Mouse (Mus musculus): ENCODE measurements around the gene Col1a2. TPM values are rescaled to one million over a fixed set of nuclear protein-coding genes. Genes with fewer than 3 reads are reported as not detected.

The Col1a2 gene
- polyA plus RNA-seq, 1 experiment from 2014 or later = 72.3 TPM

- Histone ChIP-seq H3K27ac (no peak overlapping the region), H3K4me1 (replicated peaks) (0 out of 2 replicates have a peak, but pooled peaks cover 10% of the 10 kb centered on the region), H3K27me3 (no peaks in the 10 kb centered on the region), H3K9ac (replicated peaks) (no peak overlapping the region), H3K9me3 (no peaks in the 10 kb centered on the region), H3K4me2 (replicated peaks) (no peak overlapping the region), H3K36me3 (no peaks in the 10 kb centered on the region), H3K4me3 (replicated peaks) (no peak overlapping the region)
- ATAC-seq = no peak
- 22% methylated on average over 11 of the region's 11 CpGs for WGBS
These were observed 56.5 kb downstream of the Col1a2 start for GRCm38 (mm10) chr6:4561156-4561555.

- 0 out of 2 replicates have a peak, but pooled peaks cover 10% of the 10 kb centered on the region for H3K4me1 ChIP-seq (replicated peaks)
- no peaks in the 10 kb centered on the region for H3K27me3 ChIP-seq
- no peaks in the 10 kb centered on the region for H3K9me3 ChIP-seq
- H3K36me3 ChIP-seq = no peaks in the 10 kb centered on the region
- no peak overlapping the region for H3K4me2 ChIP-seq (replicated peaks)
- no peak for ATAC-seq
- no peak overlapping the region for H3K4me3 ChIP-seq (replicated peaks)
- H3K27ac ChIP-seq = no peak overlapping the region
- no peak overlapping the region for H3K9ac ChIP-seq (replicated peaks)
These were observed 57.0 kb downstream of the Col1a2 start for GRCm38 (mm10) chr6:4561621-4562020.

GRCm38 (mm10) chr6:4562401-4562800 lies 57.8 kb downstream of the Col1a2 start:
- WGBS = 68% methylated on average over 1 of the region's 1 CpGs

GRCm38 (mm10) chr6:4563477-4563876 lies 58.9 kb downstream of the Col1a2 start:
- Histone ChIP-seq H3K36me3 (no peaks in the 10 kb centered on the region), H3K9me3 (no peaks in the 10 kb centered on the region), H3K4me1 (replicated peaks) (0 out of 2 replicates have a peak, but pooled peaks cover 5% of the 10 kb centered on the region), H3K27ac (no peak overlapping the region), H3K4me3 (replicated peaks) (no peak overlapping the region), H3K9ac (replicated peaks) (no peak overlapping the region), H3K4me2 (replicated peaks) (no peak overlapping the region), H3K27me3 (no peaks in the 10 kb centered on the region)
- 85% methylated on average over 5 of the region's 5 CpGs for WGBS
- no peak for ATAC-seq

More at GRCm38 (mm10) chr6:4562401-4562800, 57.8 kb downstream of the Col1a2 start:
- Histone ChIP-seq H3K4me3 (replicated peaks) (no peak overlapping the region), H3K9ac (replicated peaks) (no peak overlapping the region), H3K27ac (no peak overlapping the region), H3K4me2 (replicated peaks) (no peak overlapping the region), H3K4me1 (replicated peaks) (0 out of 2 replicates have a peak, but pooled peaks cover 10% of the 10 kb centered on the region), H3K36me3 (no peaks in the 10 kb centered on the region), H3K9me3 (no peaks in the 10 kb centered on the region), H3K27me3 (no peaks in the 10 kb centered on the region)
- ATAC-seq = no peak

- Histone ChIP-seq H3K9me3 (no peaks in the 10 kb centered on the region), H3K27ac (no peak overlapping the region), H3K36me3 (no peaks in the 10 kb centered on the region), H3K4me2 (replicated peaks) (no peak overlapping the region), H3K9ac (replicated peaks) (no peak overlapping the region), H3K4me1 (replicated peaks) (no peaks in the 10 kb centered on the region), H3K4me3 (replicated peaks) (no peak overlapping the region), H3K27me3 (no peaks in the 10 kb centered on the region)
- WGBS = 83% methylated on average over 4 of the region's 4 CpGs
- no peak for ATAC-seq
These were observed 65.8 kb downstream of the Col1a2 start for GRCm38 (mm10) chr6:4570412-4570811.

GRCm38 (mm10) chr6:4577756-4578155 lies 73.1 kb downstream of the Col1a2 start:
- H3K27me3 ChIP-seq = no peaks in the 10 kb centered on the region
- H3K4me1 ChIP-seq (replicated peaks) = no peaks in the 10 kb centered on the region
- 81% methylated on average over 5 of the region's 5 CpGs for WGBS
- H3K9ac ChIP-seq (replicated peaks) = no peak overlapping the region
- no peak overlapping the region for H3K4me3 ChIP-seq (replicated peaks)
- H3K4me2 ChIP-seq (replicated peaks) = no peak overlapping the region
- no peak for ATAC-seq
- no peaks in the 10 kb centered on the region for H3K9me3 ChIP-seq
- H3K36me3 ChIP-seq = no peaks in the 10 kb centered on the region
- no peak overlapping the region for H3K27ac ChIP-seq

- 84% methylated on average over 6 of the region's 6 CpGs for WGBS
- H3K4me1 ChIP-seq (replicated peaks) = no peaks in the 10 kb centered on the region
- no peaks in the 10 kb centered on the region for H3K9me3 ChIP-seq
These were observed 73.7 kb downstream of the Col1a2 start for GRCm38 (mm10) chr6:4578343-4578742.

GRCm38 (mm10) chr6:4579620-4580019 lies 75.0 kb downstream of the Col1a2 start:
- 79% methylated on average over 5 of the region's 5 CpGs for WGBS

More at GRCm38 (mm10) chr6:4578343-4578742, 73.7 kb downstream of the Col1a2 start:
- H3K27ac ChIP-seq = no peak overlapping the region
- H3K36me3 ChIP-seq = no peaks in the 10 kb centered on the region
- H3K4me3 ChIP-seq (replicated peaks) = no peak overlapping the region
- H3K4me2 ChIP-seq (replicated peaks) = no peak overlapping the region
- no peaks in the 10 kb centered on the region for H3K27me3 ChIP-seq
- H3K9ac ChIP-seq (replicated peaks) = no peak overlapping the region
- no peak for ATAC-seq

GRCm38 (mm10) chr6:4583485-4583884 lies 78.9 kb downstream of the Col1a2 start:
- H3K4me3 ChIP-seq (replicated peaks) = no peak overlapping the region
- H3K27ac ChIP-seq = no peak overlapping the region
- no peak for ATAC-seq
- no peaks in the 10 kb centered on the region for H3K36me3 ChIP-seq
- no peak overlapping the region for H3K4me2 ChIP-seq (replicated peaks)
- H3K9me3 ChIP-seq = no peaks in the 10 kb centered on the region
- H3K4me1 ChIP-seq (replicated peaks) = no peaks in the 10 kb centered on the region
- no peaks in the 10 kb centered on the region for H3K27me3 ChIP-seq
- WGBS = 26% methylated on average over 6 of the region's 6 CpGs
- H3K9ac ChIP-seq (replicated peaks) = no peak overlapping the region

More at GRCm38 (mm10) chr6:4579620-4580019, 75.0 kb downstream of the Col1a2 start:
- Histone ChIP-seq H3K4me1 (replicated peaks) (no peaks in the 10 kb centered on the region), H3K27me3 (no peaks in the 10 kb centered on the region), H3K4me3 (replicated peaks) (no peak overlapping the region), H3K4me2 (replicated peaks) (no peak overlapping the region), H3K9ac (replicated peaks) (no peak overlapping the region), H3K9me3 (no peaks in the 10 kb centered on the region), H3K36me3 (no peaks in the 10 kb centered on the region), H3K27ac (no peak overlapping the region)
- ATAC-seq = no peak

- no peak overlapping the region for H3K9ac ChIP-seq (replicated peaks)
- no peak overlapping the region for H3K27ac ChIP-seq
- no peaks in the 10 kb centered on the region for H3K4me1 ChIP-seq (replicated peaks)
- WGBS = 71% methylated on average over 4 of the region's 4 CpGs
- H3K9me3 ChIP-seq = no peaks in the 10 kb centered on the region
- no peak overlapping the region for H3K4me3 ChIP-seq (replicated peaks)
- no peaks in the 10 kb centered on the region for H3K36me3 ChIP-seq
- H3K27me3 ChIP-seq = no peaks in the 10 kb centered on the region
- no peak for ATAC-seq
- H3K4me2 ChIP-seq (replicated peaks) = no peak overlapping the region
These were observed 83.3 kb downstream of the Col1a2 start for GRCm38 (mm10) chr6:4587946-4588345.

GRCm38 (mm10) chr6:4588722-4589121 lies 84.1 kb downstream of the Col1a2 start:
- no peak overlapping the region for H3K4me3 ChIP-seq (replicated peaks)
- H3K36me3 ChIP-seq = no peaks in the 10 kb centered on the region
- H3K4me1 ChIP-seq (replicated peaks) = no peaks in the 10 kb centered on the region
- WGBS = 93% methylated on average over 3 of the region's 3 CpGs
- no peak overlapping the region for H3K27ac ChIP-seq
- no peaks in the 10 kb centered on the region for H3K27me3 ChIP-seq
- no peak for ATAC-seq
- no peaks in the 10 kb centered on the region for H3K9me3 ChIP-seq
- no peak overlapping the region for H3K9ac ChIP-seq (replicated peaks)
- H3K4me2 ChIP-seq (replicated peaks) = no peak overlapping the region

GRCm38 (mm10) chr6:4590089-4590488 lies 85.5 kb downstream of the Col1a2 start:
- Histone ChIP-seq H3K27ac (no peak overlapping the region), H3K4me3 (replicated peaks) (no peak overlapping the region), H3K4me1 (replicated peaks) (no peaks in the 10 kb centered on the region), H3K27me3 (no peaks in the 10 kb centered on the region), H3K4me2 (replicated peaks) (no peak overlapping the region), H3K36me3 (no peaks in the 10 kb centered on the region), H3K9me3 (no peaks in the 10 kb centered on the region), H3K9ac (replicated peaks) (no peak overlapping the region)
- ATAC-seq = no peak
- WGBS = 70% methylated on average over 8 of the region's 8 CpGs
